Mouse (Mus musculus): ENCODE measurements at regions not wholly inside any gene's neighbourhood (a gene's known extent, or its start where the extent isn't known, plus 50 kb on each side); places are given as distances from the start of the nearest gene placed in this dataset.

- TF ChIP-seq CTCF (IDR thresholded peaks at IDR 0.05; ENCODE audit: control insufficient read depth, insufficient read depth, insufficient replicate concordance, low read depth, low read length) (no peak), POLR2A (IDR thresholded peaks at IDR 0.05; ENCODE audit: control insufficient read depth, low read depth, low read length) (no peak)
Observed at GRCm38 (mm10) chr14:100485489-100485888, 201.0 kb upstream of the Klf12 start.

Data from testis, adult 2 months (tissue).